Mouse (Mus musculus) heart, embryonic 14.5 days (tissue): ENCODE data around the gene Tas2r131. TPM values are rescaled to one million over a fixed set of nuclear protein-coding genes. Genes with fewer than 3 reads are reported as not detected.
"Not testable (repeated sequence)": the region's sequence is repeated elsewhere in the genome, so short reads cannot be mapped to it uniquely, and the experiment has no call there.

Experiments used
- ATAC-seq: fragments of 200-750 bp; cut with Nextera tagmentation; 2 replicates; pipeline ENCODE4 v1.8.0; 2017; ENCODE audit warnings: low read depth, moderate TSS enrichment; ENCODE audit not compliant: insufficient number of reproducible peaks, insufficient read depth, low FRiP score
- H3K27ac ChIP-seq, 2 experiments: fragments of 200-500 bp in 1 of 2; fragments of 300-500 bp in 1 of 2; sonication (generic) in 1 of 2; replicated peaks in 1 of 2; 2 replicates each; pipeline ENCODE4 v1.5.1; 2012 to 2014; ENCODE audit warnings: low read depth in 2 of 2, low read length in 2 of 2, control low read depth in 1 of 2, mild to moderate bottlenecking in 1 of 2, mixed read lengths in 1 of 2; ENCODE audit not compliant: control insufficient read depth in 1 of 2, insufficient read depth in 1 of 2
- H3K27me3 ChIP-seq: fragments of 300-500 bp; sonication (generic); 2 replicates; pipeline ENCODE4 v1.6.1; 2014; ENCODE audit warnings: mild to moderate bottlenecking, low read length, control low read depth; ENCODE audit not compliant: control insufficient read depth, insufficient read depth
- H3K36me3 ChIP-seq: fragments of 300-500 bp; sonication (generic); 2 replicates; pipeline ENCODE4 v1.6.1; 2014; ENCODE audit warnings: mild to moderate bottlenecking, control low read depth, low read length, mixed read lengths; ENCODE audit not compliant: control insufficient read depth, insufficient read depth
- H3K4me1 ChIP-seq, 2 experiments: fragments of 200-500 bp in 1 of 2; fragments of 300-500 bp in 1 of 2; sonication (generic) in 1 of 2; 2 replicates each; pipeline ENCODE4 v1.6.1; 2012 to 2014; ENCODE audit warnings: low read length in 2 of 2, control low read depth in 1 of 2, mixed read lengths in 1 of 2; ENCODE audit not compliant: control insufficient read depth in 2 of 2, insufficient read depth in 2 of 2
- H3K4me2 ChIP-seq: fragments of 300-500 bp; sonication (generic); 2 replicates; pipeline ENCODE4 v1.6.1; 2014; ENCODE audit warnings: mild to moderate bottlenecking, low read length
- H3K4me3 ChIP-seq, 2 experiments: fragments of 200-500 bp in 1 of 2; fragments of 300-500 bp in 1 of 2; sonication (generic) in 1 of 2; 2 replicates each; pipeline ENCODE4 v1.5.1; 2012 to 2014; ENCODE audit warnings: low read length in 2 of 2, mild to moderate bottlenecking in 2 of 2, control low read depth in 1 of 2, low read depth in 1 of 2, moderate library complexity in 1 of 2; ENCODE audit not compliant: control insufficient read depth in 1 of 2, insufficient read depth in 1 of 2
- H3K9ac ChIP-seq: fragments of 300-500 bp; sonication (generic); 2 replicates; pipeline ENCODE4 v1.6.1; 2014; ENCODE audit warnings: mild to moderate bottlenecking, low read length
- H3K9me3 ChIP-seq: fragments of 300-500 bp; sonication (generic); 2 replicates; pipeline ENCODE4 v1.6.1; 2016; ENCODE audit warnings: low read length, control low read depth; ENCODE audit not compliant: control insufficient read depth
- WGBS: fragments of 180-500 bp; shearing (Covaris S2); extraction: QIAGEN DNeasy Blood & Tissue Kit; methylation state at CpG from one replicate; pipeline ENCODE4 v1.1.7; 2014; 5-methylcytosine and 5-hydroxymethylcytosine counted together
- polyA plus RNA-seq: library from polyadenylated mRNA; unstranded; fragments of >200 nt; fragmentation: Nextera tagmentation; extraction: Ambion mirVana; gene quantifications from 2 replicates; pipeline ENCODE4 v1.2.1, GENCODE M21; 2014

The Tas2r131 gene
- not detected in 2 replicates for polyA plus RNA-seq

DNA sequence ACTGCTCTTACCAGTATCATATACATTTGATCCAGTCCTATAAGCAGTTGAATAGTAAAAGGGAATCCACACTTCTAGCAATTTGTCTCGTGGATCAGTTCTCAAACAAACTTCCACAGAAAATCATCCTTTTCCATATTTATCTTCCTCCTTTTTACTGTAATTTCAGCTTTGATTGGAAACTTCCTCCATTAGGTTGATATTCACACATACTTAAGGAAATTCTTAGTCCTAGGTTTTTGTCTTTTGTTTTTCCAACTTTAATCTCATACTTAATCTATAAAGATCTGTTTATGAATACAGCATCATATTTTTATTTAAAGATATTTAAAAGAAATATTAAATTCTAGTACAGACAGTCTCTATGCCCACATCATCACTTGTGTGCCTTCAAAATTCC, at the start of gene Tas2r131:
Gene Tas2r131, minus strand, starts transcription at position 101 of the 400 bp plus-strand sequence.
- ATAC-seq: no peak
- Histone ChIP-seq H3K27ac (no peak within 1 kb of the TSS), H3K36me3 (no peaks in the 10 kb centered on the region), H3K4me2 (no peak within 1 kb of the TSS), H3K4me1 (no peaks in the 10 kb centered on the region), H3K9ac (no peak within 1 kb of the TSS), H3K27me3 (no peaks in the 10 kb centered on the region), H3K4me3 (no peak within 1 kb of the TSS), H3K9me3 (0 out of 2 replicates have a peak, but pooled peaks cover 4% of the 10 kb centered on the region)
- WGBS: 36% methylated on average over 1 of the region's 1 CpGs

DNA sequence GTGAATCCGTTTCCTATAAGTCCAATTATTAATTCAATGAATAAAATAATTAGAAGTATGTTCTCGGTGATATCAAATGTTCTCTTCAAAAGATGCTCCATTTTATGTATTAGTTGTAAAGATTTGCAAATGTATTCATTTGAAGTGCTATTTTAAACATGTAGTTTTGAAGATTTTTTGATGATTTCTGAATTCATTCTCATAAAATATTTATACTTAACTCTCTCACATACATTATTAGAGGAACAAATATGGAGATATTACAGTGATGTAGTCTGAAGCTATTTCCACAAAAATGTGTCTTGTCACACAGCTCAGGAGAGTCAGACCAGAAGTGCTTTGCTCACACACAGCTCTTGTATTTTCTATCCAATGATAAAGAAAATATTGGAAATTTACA, 23.1 kb upstream of the Tas2r131 start, which contains the start of gene Tas2r109:
Gene Tas2r109, minus strand, starts transcription at position 101 of the 400 bp plus-strand sequence.
- Histone ChIP-seq H3K4me3 (no peak within 1 kb of the TSS), H3K36me3 (no peaks in the 10 kb centered on the region), H3K4me2 (no peak within 1 kb of the TSS), H3K9ac (no peak within 1 kb of the TSS), H3K9me3 (no peaks in the 10 kb centered on the region), H3K27me3 (no peaks in the 10 kb centered on the region), H3K4me1 (no peaks in the 10 kb centered on the region), H3K27ac (no peak within 1 kb of the TSS)
- ATAC-seq: no peak
- 74% methylated on average over 2 of the region's 2 CpGs for WGBS

DNA sequence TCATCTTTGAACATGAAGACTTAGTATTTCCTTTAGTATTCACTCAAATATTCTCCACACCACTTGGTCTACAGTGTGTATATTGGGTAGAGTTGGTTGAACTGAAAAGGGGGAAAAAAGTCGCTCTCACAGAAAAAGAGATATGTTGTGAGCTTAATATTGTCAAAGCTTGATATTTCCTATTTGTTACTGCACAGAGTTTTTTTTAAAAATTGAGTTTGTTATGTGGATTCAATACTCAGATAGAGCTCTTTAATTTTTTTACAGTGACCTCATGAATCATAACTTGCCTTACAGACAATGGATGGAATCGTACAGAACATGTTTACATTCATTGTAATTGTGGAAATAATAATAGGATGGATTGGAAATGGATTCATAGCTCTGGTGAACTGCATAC, 6.9 kb downstream of the Tas2r131 start, which contains the start of gene Tas2r129:
Gene Tas2r129, plus strand, starts transcription at position 301 of the 400 bp plus-strand sequence.
- 0 out of 2 replicates have a peak, but pooled peaks cover 1% of the 10 kb centered on the region for H3K9me3 ChIP-seq
- no peaks in the 10 kb centered on the region for H3K36me3 ChIP-seq

DNA sequence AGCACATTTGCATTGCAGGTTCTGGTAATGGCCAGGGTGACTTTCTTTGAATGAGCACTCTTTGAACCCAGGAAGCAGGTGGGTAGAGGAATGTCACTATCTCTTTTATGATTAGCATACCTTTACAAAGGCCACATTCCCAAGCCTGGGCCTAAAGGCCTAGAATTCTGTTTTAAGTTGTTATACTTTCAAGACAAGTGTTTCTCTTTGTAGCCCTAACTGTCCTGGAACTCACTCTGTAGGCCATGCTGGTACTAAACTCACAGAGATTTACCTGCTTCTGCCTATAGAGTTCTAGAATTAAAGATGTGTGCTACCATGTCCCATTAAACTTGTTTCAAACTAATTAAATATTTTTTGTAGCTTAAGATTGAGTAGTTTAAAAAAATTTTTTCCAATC, 16.3 kb downstream of the Tas2r131 start:
- H3K9ac ChIP-seq: not testable (repeated sequence)

More for the DNA sequence above, 6.9 kb downstream of the Tas2r131 start, which contains the start of gene Tas2r129:
- 73% methylated on average over 2 of the region's 2 CpGs for WGBS
- Histone ChIP-seq H3K4me3 (no peak within 1 kb of the TSS), H3K27ac (no peak within 1 kb of the TSS), H3K27me3 (no peaks in the 10 kb centered on the region), H3K9ac (no peak within 1 kb of the TSS), H3K4me2 (no peak within 1 kb of the TSS), H3K4me1 (no peaks in the 10 kb centered on the region)
- ATAC-seq: no peak

DNA sequence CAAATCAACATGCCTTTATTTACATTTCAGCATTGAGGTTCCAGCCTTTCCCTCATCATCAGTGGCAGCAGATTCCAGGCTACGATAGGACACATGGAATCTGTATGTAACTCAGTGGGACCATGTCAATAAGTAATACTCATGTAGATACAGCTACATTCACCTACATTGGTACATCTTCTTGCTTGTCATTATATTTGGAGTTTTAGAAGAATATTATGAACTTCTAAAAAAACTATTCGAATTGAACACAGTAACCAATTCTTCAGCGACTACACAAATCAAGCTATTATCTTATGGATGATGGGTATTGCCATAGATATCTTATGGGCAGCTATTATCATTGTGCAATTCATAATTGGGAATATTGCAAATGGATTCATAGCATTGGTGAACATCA, 48.4 kb downstream of the Tas2r131 start, which contains the start of gene Tas2r125:
Gene Tas2r125, plus strand, starts transcription at position 301 of the 400 bp plus-strand sequence.
- Histone ChIP-seq H3K4me2 (no peak within 1 kb of the TSS), H3K27ac (no peak within 1 kb of the TSS), H3K4me3 (no peak within 1 kb of the TSS), H3K36me3 (no peaks in the 10 kb centered on the region), H3K27me3 (no peaks in the 10 kb centered on the region), H3K4me1 (no peaks in the 10 kb centered on the region), H3K9me3 (no peaks in the 10 kb centered on the region), H3K9ac (no peak within 1 kb of the TSS)
- ATAC-seq: no peak
- WGBS: 69% methylated on average over 3 of the region's 3 CpGs

More for the DNA sequence above, 16.3 kb downstream of the Tas2r131 start:
- H3K36me3 ChIP-seq, H3K27ac ChIP-seq, H3K27me3 ChIP-seq, ATAC-seq, H3K4me3 ChIP-seq, H3K4me2 ChIP-seq, H3K9me3 ChIP-seq, H3K4me1 ChIP-seq: not testable (repeated sequence)

Other genes starting within 250 kb of the Tas2r131 start
- not detected in 2 replicates for gene Tas2r122, start 246.0 kb downstream of the Tas2r131 start, polyA plus RNA-seq
- gene Tas2r115, start 219.9 kb downstream of the Tas2r131 start, polyA plus RNA-seq: not detected in 2 replicates
- gene Tas2r124, start 203.2 kb downstream of the Tas2r131 start, polyA plus RNA-seq: not detected in 2 replicates
- not detected in 2 replicates for gene Tas2r102, start 195.8 kb downstream of the Tas2r131 start, polyA plus RNA-seq
- gene Tas2r136, start 179.8 kb downstream of the Tas2r131 start, polyA plus RNA-seq: not detected in 2 replicates
- gene Tas2r117, start 155.1 kb downstream of the Tas2r131 start, polyA plus RNA-seq: not detected in 2 replicates
- gene Tas2r123, start 110.8 kb downstream of the Tas2r131 start, polyA plus RNA-seq: not detected in 2 replicates
- gene Tas2r116, start 102.5 kb downstream of the Tas2r131 start, polyA plus RNA-seq: not detected in 2 replicates
- gene Tas2r110, start 89.9 kb downstream of the Tas2r131 start, polyA plus RNA-seq: not detected in 2 replicates
- gene Tas2r113, start 64.9 kb downstream of the Tas2r131 start, polyA plus RNA-seq: not detected in 2 replicates
- gene Tas2r125, start 48.3 kb downstream of the Tas2r131 start, polyA plus RNA-seq: not detected in 2 replicates
- not detected in 2 replicates for gene Tas2r129, start 6.8 kb downstream of the Tas2r131 start, polyA plus RNA-seq
- gene Tas2r109, start 23.0 kb upstream of the Tas2r131 start, polyA plus RNA-seq: not detected in 2 replicates
- gene Tas2r103, start 79.2 kb upstream of the Tas2r131 start, polyA plus RNA-seq: not detected in 2 replicates
- not detected in 2 replicates for gene Tas2r140, start 97.9 kb upstream of the Tas2r131 start, polyA plus RNA-seq
- 61.1 and 64.4 TPM in 2 replicates for gene Smim10l1, start 147.0 kb upstream of the Tas2r131 start, polyA plus RNA-seq